Mouse (Mus musculus) CD4-positive, CD25-positive, alpha-beta regulatory T cell, adult 2 months (primary cell): ENCODE results near the gene Sit1.
A peak's percentile ranks its signal among the peaks of the same experiment; 100 is the strongest.

ENCODE experiments used
- DNase-seq: peaks from one replicate; pipeline ENCODE4 v3.0.0-alpha.2; 2012; ENCODE audit warnings: low read depth, low spot score

The Sit1 gene

GRCm38 (mm10) chr4:43470301-43470700 lies 13.2 kb downstream of the Sit1 start:
- DNase-seq, result no peak

GRCm38 (mm10) chr4:43466872-43467271 lies 16.7 kb downstream of the Sit1 start:
- DNase-seq, result no peak

GRCm38 (mm10) chr4:43465935-43466334 lies 17.6 kb downstream of the Sit1 start:
- no peak for DNase-seq

- DNase-seq, result no peak
These were observed 20.4 kb downstream of the Sit1 start for GRCm38 (mm10) chr4:43463102-43463501.

GRCm38 (mm10) chr4:43457124-43457523 lies 26.4 kb downstream of the Sit1 start:
- DNase-seq, result peak; percentile 54

GRCm38 (mm10) chr4:43456470-43456869 lies 27.1 kb downstream of the Sit1 start:
- DNase-seq, result peak; percentile 80

- peak; percentile 53 for DNase-seq
These were observed 29.3 kb downstream of the Sit1 start, which contains the start of gene Cd72 for GRCm38 (mm10) chr4:43454041-43454836. Cd72 (minus strand) TSS chr4:43454628.

GRCm38 (mm10) chr4:43453413-43453812 lies 30.1 kb downstream of the Sit1 start:
- peak; percentile 49 for DNase-seq

- DNase-seq, result no peak
These were observed 31.2 kb downstream of the Sit1 start for GRCm38 (mm10) chr4:43452315-43452714.

GRCm38 (mm10) chr4:43448554-43448953 lies 35.0 kb downstream of the Sit1 start:
- no peak for DNase-seq

- no peak for DNase-seq
These were observed 36.3 kb downstream of the Sit1 start for GRCm38 (mm10) chr4:43447251-43447650.

- peak; percentile 53 for DNase-seq
These were observed 40.0 kb downstream of the Sit1 start for GRCm38 (mm10) chr4:43443511-43443910.

- DNase-seq, result peak; percentile 87
These were observed 40.8 kb downstream of the Sit1 start for GRCm38 (mm10) chr4:43442456-43443361.

- DNase-seq, result peak; percentile 100
These were observed 41.5 kb downstream of the Sit1 start for GRCm38 (mm10) chr4:43442044-43442443.

- no peak for DNase-seq
These were observed 41.9 kb downstream of the Sit1 start, which contains the start of gene Tesk1 for GRCm38 (mm10) chr4:43441639-43442038. Tesk1 (plus strand) TSS chr4:43441939.

GRCm38 (mm10) chr4:43432832-43433231 lies 50.7 kb downstream of the Sit1 start:
- DNase-seq, result no peak
